Mouse (Mus musculus) CH12.LX (cell line): ENCODE measurements around the gene Htr1b. TPM values are rescaled to one million over a fixed set of nuclear protein-coding genes. Genes with fewer than 3 reads are reported as not detected.

Source experiments
- DNase-seq: peaks from one replicate; pipeline ENCODE4 v3.0.0-alpha.2; 2013; ENCODE audit errors: extremely low read depth
- H3K27ac ChIP-seq: 2 replicates; pipeline ENCODE4 v1.5.1; 2012; ENCODE audit warnings: low read depth, mild to moderate bottlenecking, control low read depth, moderate library complexity; ENCODE audit not compliant: insufficient read depth
- H3K27me3 ChIP-seq: replicated peaks from 2 replicates; pipeline ENCODE3; 2012; ENCODE audit warnings: inconsistent platforms
- H3K36me3 ChIP-seq, 2 experiments: replicated peaks in 1 of 2; 2 replicates each; pipeline versions ENCODE3 to v1.6.1; 2012; ENCODE audit warnings: inconsistent platforms in 1 of 2, low read length in 1 of 2, mild to moderate bottlenecking in 1 of 2, mixed read lengths in 1 of 2, moderate library complexity in 1 of 2; ENCODE audit not compliant: control insufficient read depth in 1 of 2, insufficient read depth in 1 of 2
- H3K4me1 ChIP-seq, 2 experiments: 2 replicates each; pipeline ENCODE4 v1.6.1; 2012; ENCODE audit warnings: inconsistent platforms in 1 of 2, moderate library complexity in 1 of 2; ENCODE audit not compliant: insufficient read depth in 2 of 2, control insufficient read depth in 1 of 2
- H3K4me2 ChIP-seq: 2 replicates; pipeline ENCODE4 v1.6.1; 2012; ENCODE audit warnings: low read depth, mild to moderate bottlenecking, control low read depth; ENCODE audit not compliant: poor library complexity, insufficient read depth, severe bottlenecking
- H3K4me3 ChIP-seq, 3 experiments: fragments of 150-350 bp in 1 of 3; sonication (generic) in 1 of 3; replicated peaks in 1 of 3; 2 replicates each; pipeline versions ENCODE3 to v1.5.1; 2011 to 2012; ENCODE audit warnings: low read depth in 2 of 3, low read length in 2 of 3, mild to moderate bottlenecking in 2 of 3, moderate library complexity in 2 of 3, control low read depth in 1 of 3, improper control_type of control experiment in 1 of 3, inconsistent platforms in 1 of 3, mixed read lengths in 1 of 3; ENCODE audit not compliant: poor library complexity in 1 of 3
- H3K79me2 ChIP-seq: replicated peaks from 2 replicates; pipeline ENCODE4 v1.6.1; 2012; ENCODE audit warnings: mild to moderate bottlenecking, moderate library complexity; ENCODE audit not compliant: control insufficient read depth, poor library complexity, insufficient read depth, severe bottlenecking; ENCODE audit errors: extremely low read depth
- H3K9ac ChIP-seq: 2 replicates; pipeline ENCODE4 v1.6.1; 2012; ENCODE audit warnings: low read depth, mild to moderate bottlenecking, control low read depth, moderate library complexity; ENCODE audit not compliant: insufficient read depth
- H3K9me3 ChIP-seq: replicated peaks from 2 replicates; pipeline ENCODE3; 2012; ENCODE audit warnings: low read length, inconsistent platforms, mixed read lengths
- GABPA ChIP-seq: IDR thresholded peaks from 2 replicates; pipeline ENCODE4 v1.6.1; 2012; ENCODE audit warnings: low read depth, low read length, improper control_type of control experiment, inconsistent platforms; ENCODE audit not compliant: insufficient replicate concordance
- MAX ChIP-seq: IDR thresholded peaks from 2 replicates; pipeline ENCODE4 v1.6.1; 2011; ENCODE audit warnings: low read length, improper control_type of control experiment
- TBP ChIP-seq: conservative IDR thresholded peaks from 2 replicates; pipeline ENCODE4 v1.6.1; 2011; ENCODE audit warnings: low read depth, low read length, improper control_type of control experiment
- dilution Hi-C: fragments of 300-500 bp; cut with MboI; formaldehyde crosslinking; loops from 2 replicates; pipeline ENCODE4 v1.14.3; 2020; ENCODE audit warnings: low sequenced_read_pairs; ENCODE audit not compliant: extremely low pct_unique_long_range_greater_than_20kb, extremely low pct_ligation_motif_present
- in situ Hi-C: fragments of 300-500 bp; cut with MboI; formaldehyde crosslinking; loops from 3 replicates; pipeline ENCODE4 v1.14.3; 2019; ENCODE audit warnings: low sequenced_read_pairs, low pct_ligation_motif_present, low pct_unique_long_range_greater_than_20kb, mixed read lengths
- polyA plus RNA-seq: library from polyadenylated mRNA; unstranded; fragments of >175 nt; gene quantifications from 2 replicates; pipeline ENCODE4 v1.2.1, GENCODE M21; 2012; ENCODE audit warnings: low read depth; ENCODE audit not compliant: insufficient read length
- total RNA-seq, 2 experiments: library from RNA; depleted of rRNA; stranded (reverse); fragments of 300-350 nt in 1 of 2; fragments of >200 nt in 1 of 2; gene quantifications; 2 replicates each; pipeline ENCODE4 v1.2.3; 2012 to 2014

Gene Htr1b
- total and polyA plus RNA-seq, 3 experiments: not detected

DNA sequence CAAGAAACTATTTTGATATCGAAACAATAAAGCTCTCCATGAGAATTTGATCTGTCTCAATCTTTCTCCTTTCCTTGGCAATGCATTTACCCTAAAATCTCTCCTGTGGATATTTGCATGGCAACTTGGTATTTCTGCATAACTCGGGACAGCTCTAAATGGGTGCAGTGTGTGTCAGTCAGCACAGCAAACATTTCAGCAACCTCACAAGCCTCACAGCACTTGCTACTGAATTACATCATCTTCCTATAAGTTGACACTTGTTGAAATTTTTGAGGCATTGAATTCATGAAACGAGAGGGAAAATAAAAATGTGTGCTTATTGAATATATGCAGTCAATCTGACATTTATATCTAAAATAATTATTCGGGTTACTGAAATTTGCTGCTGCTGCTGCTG lies 22.6 kb downstream of the Htr1b start:
- Histone ChIP-seq H3K79me2 (no peaks in the 10 kb centered on the region), H3K9ac (no peak overlapping the region), H3K4me2 (no peak overlapping the region), H3K9me3 (no peaks in the 10 kb centered on the region), H3K36me3 (no peaks in the 10 kb centered on the region), H3K4me1 (no peaks in the 10 kb centered on the region), H3K4me3 (no peak overlapping the region), H3K27me3 (no peaks in the 10 kb centered on the region), H3K27ac (no peak overlapping the region)
- TF ChIP-seq MAX (no peak), GABPA (no peak), TBP (no peak)
- no peak for DNase-seq
- dilution Hi-C loops (no loop called here), in situ Hi-C loops (no loop called here)

Other genes with a start within 250 kb of the Htr1b start
- gene Mei4, start 229.8 kb upstream of the Htr1b start, total RNA-seq (2012; rRNA removed): not detected in 2 replicates
- not detected in 2 replicates for gene Mei4, start 229.8 kb upstream of the Htr1b start, total RNA-seq (2014; rRNA removed)
- gene Mei4, start 229.8 kb upstream of the Htr1b start, polyA plus RNA-seq: not detected in 2 replicates